Mouse (Mus musculus): ENCODE results near the gene Cdk9. TPM values are rescaled to one million over a fixed set of nuclear protein-coding genes. Genes with fewer than 3 reads are reported as not detected.
A peak's percentile ranks its signal among the peaks of the same experiment; 100 is the strongest.

Gene Cdk9
- total RNA-seq, 2 experiments from 2014 or later, result 17.2 to 20.0 TPM

- DNase-seq, result no peak
Observed at GRCm38 (mm10) chr2:32677683-32678082, 35.2 kb downstream of the Cdk9 start.

DNA sequence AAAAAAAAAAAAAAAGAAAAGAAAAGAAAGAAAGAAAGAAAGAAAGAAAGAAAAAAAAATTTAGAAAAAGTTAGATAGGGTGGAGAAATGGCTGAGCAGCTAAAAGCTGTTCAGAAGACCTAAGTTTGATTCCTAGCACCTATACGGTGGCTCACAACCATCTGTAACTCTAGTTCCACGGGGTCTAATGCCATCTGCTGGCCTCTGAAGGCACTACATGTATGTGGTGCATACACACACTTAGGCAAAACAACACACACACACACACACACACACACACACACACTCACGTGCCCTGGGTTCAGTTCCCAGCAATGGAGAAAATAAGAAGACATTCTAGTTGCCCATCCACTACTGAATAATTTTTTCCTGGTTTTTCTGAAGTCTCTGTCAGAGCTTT, 36.1 kb downstream of the Cdk9 start:
- no peak for DNase-seq

- no peak for DNase-seq
Observed at GRCm38 (mm10) chr2:32673176-32673917, 39.5 kb downstream of the Cdk9 start.

DNA sequence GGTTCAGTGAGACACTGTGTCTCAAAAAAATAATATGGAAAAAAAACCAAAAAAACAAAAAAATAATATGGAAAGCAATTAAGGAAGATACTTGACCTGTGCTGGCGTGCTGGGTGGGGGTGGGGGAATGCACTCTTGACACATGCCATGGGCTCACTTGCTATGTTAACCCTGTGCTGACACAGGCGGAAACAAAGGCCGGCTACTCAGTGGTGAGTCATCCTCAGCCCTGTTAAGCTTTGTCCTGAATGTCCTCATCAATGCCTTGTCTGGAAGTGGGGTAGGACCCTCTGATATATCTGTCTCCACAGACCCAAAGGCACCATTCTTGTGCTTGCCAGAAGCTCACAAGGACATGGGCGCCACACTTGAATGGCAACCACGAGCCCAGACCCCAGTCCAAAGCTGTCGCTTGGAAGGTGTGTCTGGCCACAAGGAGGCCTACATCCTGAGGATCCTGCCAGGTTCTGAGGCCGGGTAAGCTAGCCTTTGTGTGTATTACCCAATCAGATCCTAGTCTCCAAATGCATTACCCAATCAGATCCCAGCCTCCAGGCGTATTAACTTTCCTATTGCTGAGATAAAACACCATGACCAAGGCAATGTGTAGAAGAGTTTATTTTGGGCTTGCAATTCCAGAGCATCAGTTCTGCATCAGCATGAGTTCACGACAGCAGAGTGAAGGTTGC, 40.8 kb downstream of the Cdk9 start:
- no peak for DNase-seq

DNA sequence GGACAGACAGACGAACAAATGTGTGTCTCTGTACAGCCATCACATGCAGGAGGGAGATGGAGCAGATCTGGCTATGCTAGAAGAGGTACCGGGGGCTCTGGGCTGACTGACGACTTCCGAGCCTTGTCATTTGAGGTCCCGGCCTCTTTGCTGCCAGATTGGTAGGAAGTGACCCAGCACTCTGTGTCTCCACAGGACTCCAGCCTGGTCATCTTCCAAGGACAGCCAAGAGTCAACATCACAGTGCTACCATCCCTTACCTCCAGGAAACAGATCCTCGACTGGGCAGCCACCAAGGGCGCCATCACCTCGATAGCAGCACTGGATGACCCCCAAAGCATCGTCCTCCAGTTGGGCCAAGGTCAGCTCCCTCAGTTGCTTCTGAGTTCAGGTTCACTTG, 41.7 kb downstream of the Cdk9 start:
- no peak for DNase-seq

DNA sequence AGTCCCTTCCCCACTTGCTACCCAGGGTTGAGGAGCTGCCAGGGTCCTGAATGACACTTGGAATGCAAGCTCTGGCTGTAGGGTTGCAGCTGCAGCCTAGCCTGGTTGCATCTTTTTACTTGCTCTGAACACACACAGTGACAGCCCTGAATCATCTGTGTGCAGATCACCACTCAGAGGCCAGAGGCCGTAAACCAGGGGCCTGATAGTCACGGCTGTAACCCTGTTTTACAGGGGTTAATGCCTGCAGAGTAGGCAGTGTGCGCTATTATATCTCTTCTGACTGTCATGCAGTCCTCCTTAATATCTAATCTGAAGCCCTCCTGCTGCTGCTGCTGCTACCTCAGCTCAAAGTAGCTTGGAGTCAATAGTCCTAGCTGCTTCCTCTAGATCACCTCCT, 43.0 kb downstream of the Cdk9 start:
- DNase-seq, result no peak

DNA sequence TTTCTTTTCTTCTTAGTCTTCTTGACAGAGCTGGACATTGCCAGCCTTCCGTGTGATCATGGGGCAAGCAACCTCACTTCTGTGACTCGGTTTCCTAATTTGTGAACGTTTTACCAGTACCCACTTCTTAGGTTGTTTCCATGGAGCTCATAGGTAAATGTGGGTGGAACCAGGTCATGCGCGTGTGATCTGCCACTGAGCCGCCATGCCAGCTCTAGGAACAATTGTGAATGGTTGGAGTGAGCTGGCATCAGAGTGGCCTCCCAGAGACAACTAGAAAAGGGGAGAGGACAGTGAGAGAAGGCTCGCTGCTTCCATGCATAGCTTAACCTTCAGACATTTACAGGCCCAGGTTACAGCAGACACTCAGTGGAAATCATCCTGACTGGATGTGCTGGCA, 44.7 kb downstream of the Cdk9 start:
- no peak for DNase-seq

GRCm38 (mm10) chr2:32667775-32668174, 45.1 kb downstream of the Cdk9 start:
- no peak for DNase-seq

DNA sequence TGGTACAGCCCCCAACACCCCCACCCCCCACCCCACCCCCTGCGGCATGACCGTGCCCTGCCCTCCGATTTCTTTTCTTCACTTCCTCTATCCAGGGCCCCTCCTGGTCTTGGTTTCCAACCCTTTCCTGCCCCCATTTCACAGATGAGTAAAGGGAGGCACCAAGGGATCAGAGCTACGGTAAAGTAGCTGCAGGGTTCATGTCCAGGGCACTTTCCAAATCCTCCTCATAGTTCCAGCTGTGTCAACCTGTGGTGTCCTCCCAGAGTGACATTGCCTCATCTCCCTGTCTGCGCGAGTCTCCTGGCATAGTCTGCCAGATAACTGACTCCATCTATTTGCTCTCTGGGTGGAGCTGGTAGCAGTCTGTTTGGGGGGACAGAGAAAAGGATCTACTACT, 47.0 kb downstream of the Cdk9 start:
- no peak for DNase-seq

- no peak for DNase-seq
Observed at GRCm38 (mm10) chr2:32665345-32665744, 47.5 kb downstream of the Cdk9 start.

GRCm38 (mm10) chr2:32662291-32662690, 50.6 kb downstream of the Cdk9 start:
- DNase-seq, result no peak

DNA sequence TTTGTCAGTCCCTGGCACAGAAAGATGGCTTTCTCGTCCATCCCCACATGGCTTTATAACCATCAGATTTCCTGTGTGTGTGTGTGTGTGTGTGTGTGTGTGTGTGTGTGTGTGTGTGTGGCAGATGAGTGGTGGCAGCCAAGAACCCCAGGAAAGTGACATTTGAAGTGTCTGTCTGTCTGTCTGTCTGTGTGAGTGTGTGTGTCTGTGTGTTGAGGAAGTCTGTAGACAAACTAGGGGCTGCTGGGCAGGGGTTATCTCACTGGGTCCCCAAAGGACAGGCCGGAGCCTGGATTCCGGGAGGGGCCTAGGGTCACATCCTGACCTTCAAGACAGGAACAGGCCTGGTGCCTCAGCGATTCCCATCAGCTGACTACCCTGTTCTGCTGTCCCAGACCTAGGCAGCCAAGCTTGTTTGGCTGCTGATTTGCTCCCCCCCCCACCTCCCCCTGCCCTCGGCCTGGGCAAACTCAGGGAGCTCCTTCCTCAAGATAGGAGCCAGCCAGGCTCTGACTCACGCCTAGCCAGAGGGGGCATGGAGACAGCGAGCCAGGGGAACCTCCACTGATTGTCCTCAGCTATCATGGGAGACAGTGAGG, 51.3 kb downstream of the Cdk9 start:
- DNase-seq, result no peak

DNA sequence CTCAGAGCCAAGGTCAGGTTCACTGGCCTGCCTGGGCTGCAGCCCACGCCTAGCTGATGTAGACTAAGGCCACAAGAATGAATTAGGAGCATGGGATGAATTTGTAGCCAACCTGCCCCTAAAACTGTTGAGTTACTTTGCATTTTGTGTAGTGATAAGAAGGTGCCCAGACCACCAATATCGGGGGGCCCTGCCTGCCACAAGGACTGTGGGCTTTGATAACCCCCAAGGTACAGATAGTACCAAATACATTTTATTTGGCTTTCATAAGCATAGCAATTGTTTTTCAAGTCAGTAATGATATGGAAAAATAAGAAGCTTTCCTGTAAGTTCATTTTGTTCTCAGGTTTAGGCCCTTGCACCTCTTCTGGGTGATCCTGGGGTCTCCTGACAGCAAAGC, 54.0 kb downstream of the Cdk9 start:
- DNase-seq, result no peak

GRCm38 (mm10) chr2:32655826-32656225, 57.0 kb downstream of the Cdk9 start:
- DNase-seq, result peak; percentile 68

Small RNA genes lying within 50 kb of the gene (microRNA-seq; reads per million reads assigned to microRNA genes)
- 0 reads per million in 2 experiments for gene Gm47291 (ENCODE audit: borderline replicate concordance in 2 of 2)
- gene Mir2861 (ENCODE audit: borderline replicate concordance in 2 of 2), result 0 reads per million in 2 experiments
- 0 reads per million in 2 experiments for gene Mir3960 (ENCODE audit: borderline replicate concordance in 2 of 2)
- gene Mir8093 (ENCODE audit: borderline replicate concordance in 2 of 2), result 0 reads per million in 2 experiments

Other genes with a start within 250 kb of the Cdk9 start
- 1 to 10 TPM; 2.4 to 2.9 TPM for gene Fam102a, start 177.7 kb downstream of the Cdk9 start, total RNA-seq (2021)
- 10 to 100 TPM; 11.7 to 12.6 TPM for gene Dpm2, start 142.2 kb downstream of the Cdk9 start, total RNA-seq (2021)
- not detected for gene Pip5kl1, start 138.3 kb downstream of the Cdk9 start, total RNA-seq (2021)
- gene 9430097D07Rik, start 137.4 kb downstream of the Cdk9 start, total RNA-seq (2021), result not detected
- gene St6galnac4, start 126.0 kb downstream of the Cdk9 start, total RNA-seq (2021), result 10 to 100 TPM; 24.6 to 29.2 TPM
- 10 to 100 TPM; 37.3 to 42.6 TPM for gene St6galnac6, start 113.4 kb downstream of the Cdk9 start, total RNA-seq (2021)
- gene Ak1, start 91.3 kb downstream of the Cdk9 start, total RNA-seq (2021), result 1,000 to 10,000 TPM; 1,680 to 2,125 TPM
- 10 to 100 TPM; 28.0 to 30.7 TPM for gene Eng, start 66.5 kb downstream of the Cdk9 start, total RNA-seq (2021)
- gene Fpgs, start 8.9 kb downstream of the Cdk9 start, total RNA-seq (2021), result 1 to 10 TPM; 3.9 to 4.7 TPM
- 1 to 10 TPM; 4.2 to 8.4 TPM for gene Sh2d3c, start 8.0 kb upstream of the Cdk9 start, total RNA-seq (2021)
- not detected for gene 6330409D20Rik, start 27.9 kb upstream of the Cdk9 start, total RNA-seq (2021)
- gene Tor2a, start 44.2 kb upstream of the Cdk9 start, total RNA-seq (2021), result 1 to 10 TPM; 4.9 to 5.7 TPM
- not detected for gene Ttc16, start 62.6 kb upstream of the Cdk9 start, total RNA-seq (2021)
- gene Ptrh1, start 62.7 kb upstream of the Cdk9 start, total RNA-seq (2021), result 1 to 10 TPM; 2.0 to 2.9 TPM
- not detected for gene Cfap157, start 71.4 kb upstream of the Cdk9 start, total RNA-seq (2021)
- gene Stxbp1, start 134.2 kb upstream of the Cdk9 start, total RNA-seq (2021), result 1 to 10 TPM; 2.7 to 3.8 TPM
- gene Fam129b, start 163.0 kb upstream of the Cdk9 start, total RNA-seq (2021), result 10 to 100 TPM in 1 of 2 experiments, 1 to 10 TPM in 1; 8.1 to 12.4 TPM
- 10 to 100 TPM; 52.0 to 67.4 TPM for gene Rpl12, start 248.5 kb upstream of the Cdk9 start, total RNA-seq (2021)
- 10 to 100 TPM; 10.4 to 13.5 TPM for gene Lrsam1, start 248.5 kb upstream of the Cdk9 start, total RNA-seq (2021)

Data from gastrocnemius, postnatal 25 days (tissue).